10 mouse cellular contexts compared by ENCODE assay signal in genomic region chr13:49172335-49172734, GRCm38 (mm10). TPM values are rescaled to one million over a fixed set of nuclear protein-coding genes. Genes with fewer than 3 reads are reported as not detected.
DNase-seq lines count a peak whose midpoint lies in the region; ATAC-seq lines count a peak whose summit lies in the region.
"Had no signal": no experiment of that assay in that cellular context is flagged by ENCODE, and none has a peak within 500 bp of the region (broad histone marks: within the 10 kb centered on the region; RNA-seq: fewer than 3 reads in every experiment).

No protein-coding gene starts in this region.

- H3K4me2 ChIP-seq in kidney, embryonic 15.5 days, result no peak overlapping the region

- no peak for DNase-seq in kidney, adult 9 months
- peak; percentile 93 for DNase-seq in cerebellum, adult 11-12 months
- peak; percentile 63 to 82 for DNase-seq in frontal cortex, adult 2 months (ENCODE audit: extremely low spot score in 1 of 2, low spot score in 1 of 2)
- peak; percentile 81 for DNase-seq in left cerebral cortex, postnatal 4 days
- no peak for DNase-seq in kidney, adult 18-20 months
- DNase-seq in urinary bladder, adult 18-20 months (ENCODE audit: low spot score in 2 of 2), result no peak
- DNase-seq in adrenal gland, postnatal 10 days, result no peak
- DNase-seq: kidney, postnatal 36 days had no signal

- no peak overlapping the region for H3K4me3 ChIP-seq in kidney, embryonic 15.5 days (replicated peaks)

- no peaks in the 10 kb centered on the region for H3K9me3 ChIP-seq in kidney, embryonic 15.5 days (replicated peaks)

- 84% methylated on average over 7 of the region's 7 CpGs for WGBS in kidney, embryonic 15.5 days

- H3K4me1 ChIP-seq in kidney, embryonic 15.5 days, result peaks cover 20% of the 10 kb centered on the region

- H3K36me3 ChIP-seq in kidney, embryonic 15.5 days, result no peaks in the 10 kb centered on the region

- 0 out of 2 replicates have a peak, but pooled peaks cover 4% of the 10 kb centered on the region for H3K27me3 ChIP-seq in kidney, embryonic 15.5 days

- intact Hi-C loops in left cerebral cortex, postnatal 4 days (cut with DNase I), result loop anchor here (10.0 kb wide), 2 partner anchors 118 to 518 kb away; no protein-coding TSS in a partner anchor

- H3K27ac ChIP-seq in kidney, embryonic 15.5 days, result no peak overlapping the region
- H3K27ac ChIP-seq: liver, embryonic 14.5 days had no signal

- no peak overlapping the region for H3K9ac ChIP-seq in kidney, embryonic 15.5 days
- H3K9ac ChIP-seq: liver, embryonic 14.5 days had no signal

- ATAC-seq in kidney, embryonic 15.5 days (replicated peaks; ENCODE audit: low FRiP score), result 0 out of 2 replicates have a peak, but pooled peaks have one; percentile 13

RNA-seq across cellular contexts. Expression of gene Ninj1, which starts 14.9 kb away (rescaled TPM):
- 57.5 and 59.8 TPM in 2 replicates for polyA plus RNA-seq in kidney, embryonic 15.5 days (2015; fragmentation: Nextera tagmentation; extraction: Ambion mirVana)
- 56.2 and 61.8 TPM in 2 replicates for polyA plus RNA-seq in frontal cortex, adult 2 months (2012; rRNA removed)
- 10 to 100 TPM; 17.2 to 17.4 TPM for total RNA-seq in left cerebral cortex, postnatal 4 days (2021)
- total RNA-seq in adrenal gland, postnatal 10 days (2021), result 10 to 100 TPM; 77.3 to 79.6 TPM

RNA-seq across cellular contexts. Expression of gene Wnk2, which starts 24.5 kb away (rescaled TPM):
- 1.2 and 1.4 TPM in 2 replicates for polyA plus RNA-seq in kidney, embryonic 15.5 days (2015; fragmentation: Nextera tagmentation; extraction: Ambion mirVana)
- 64.8 and 67.4 TPM in 2 replicates for polyA plus RNA-seq in frontal cortex, adult 2 months (2012; rRNA removed)
- 100 to 1,000 TPM; 134 to 137 TPM for total RNA-seq in left cerebral cortex, postnatal 4 days (2021)
- total RNA-seq in adrenal gland, postnatal 10 days (2021), result 1 to 10 TPM; 4.1 to 8.3 TPM

RNA-seq across cellular contexts. Expression of gene Card19, which starts 43.5 kb away (rescaled TPM):
- polyA plus RNA-seq in kidney, embryonic 15.5 days (2015; fragmentation: Nextera tagmentation; extraction: Ambion mirVana), result 45.7 and 47.2 TPM in 2 replicates
- polyA plus RNA-seq in frontal cortex, adult 2 months (2012; rRNA removed), result 30.4 and 33.8 TPM in 2 replicates
- total RNA-seq in left cerebral cortex, postnatal 4 days (2021), result 10 to 100 TPM in 1 of 2 experiments, 1 to 10 TPM in 1; 7.6 to 12.6 TPM
- 10 to 100 TPM; 52.5 to 58.9 TPM for total RNA-seq in adrenal gland, postnatal 10 days (2021)

Comparison
In these comparisons a context has a peak if more than half of its experiments do, and no peak if none do; other contexts are left out.
1. DNase-seq: peak in cerebellum, adult 11-12 months (single experiment), frontal cortex, adult 2 months (2 of 2) and left cerebral cortex, postnatal 4 days (single experiment); none in kidney, adult 9 months (single experiment), kidney, adult 18-20 months (single experiment), urinary bladder, adult 18-20 months (0 of 2) and adrenal gland, postnatal 10 days (single experiment).
2. RNA of gene Ninj1, which starts 14.9 kb away (total RNA-seq): 77.3 to 79.6 TPM in adrenal gland, postnatal 10 days; 17.2 to 17.4 TPM in left cerebral cortex, postnatal 4 days; every median in the first group is over 4 times any median in the second.
3. RNA of gene Wnk2, which starts 24.5 kb away (total RNA-seq): 134 to 137 TPM in left cerebral cortex, postnatal 4 days; 4.1 to 8.3 TPM in adrenal gland, postnatal 10 days; every median in the first group is over 10 times any median in the second.